Mouse (Mus musculus) left cerebral cortex, adult 11 months (tissue): ENCODE measurements around the gene Mtch2.
"Not testable (repeated sequence)": the region's sequence is repeated elsewhere in the genome, so short reads cannot be mapped to it uniquely, and the experiment has no call there.

Experiments used
- DNase-seq: peaks from one replicate; pipeline ENCODE4 v3.0.0; 2022; ENCODE audit warnings: low spot score

Gene Mtch2

GRCm38 (mm10) chr2:90864184-90864583 is 17.2 kb downstream of the Mtch2 start:
- no peak for DNase-seq

- peak; percentile 83 for DNase-seq
These were observed 19.6 kb downstream of the Mtch2 start for GRCm38 (mm10) chr2:90866524-90866923.

GRCm38 (mm10) chr2:90870136-90870601 is 23.2 kb downstream of the Mtch2 start:
- DNase-seq, result peak; percentile 74

- DNase-seq, result no peak
These were observed 24.4 kb downstream of the Mtch2 start for GRCm38 (mm10) chr2:90871180-90871961.

GRCm38 (mm10) chr2:90874025-90874424 is 27.1 kb downstream of the Mtch2 start:
- DNase-seq, result no peak

- no peak for DNase-seq
These were observed 28.3 kb downstream of the Mtch2 start for GRCm38 (mm10) chr2:90875239-90875638.

GRCm38 (mm10) chr2:90877584-90878259 is 30.8 kb downstream of the Mtch2 start:
- DNase-seq, result no peak

- DNase-seq, result no peak
These were observed 32.5 kb downstream of the Mtch2 start for GRCm38 (mm10) chr2:90879419-90879818.

- no peak for DNase-seq
These were observed 33.3 kb downstream of the Mtch2 start for GRCm38 (mm10) chr2:90880144-90880785.

- no peak for DNase-seq
These were observed 34.9 kb downstream of the Mtch2 start for GRCm38 (mm10) chr2:90881824-90882223.

- no peak for DNase-seq
These were observed 38.5 kb downstream of the Mtch2 start, which contains the start of gene C1qtnf4 for GRCm38 (mm10) chr2:90885218-90886041. TSS of gene C1qtnf4 (plus strand) at chr2:90885860.

- no peak for DNase-seq
These were observed 39.5 kb downstream of the Mtch2 start for GRCm38 (mm10) chr2:90886436-90886835.

- no peak for DNase-seq
These were observed 40.7 kb downstream of the Mtch2 start for GRCm38 (mm10) chr2:90887627-90888026.

GRCm38 (mm10) chr2:90889550-90890548 is 42.9 kb downstream of the Mtch2 start:
- DNase-seq, result no peak

GRCm38 (mm10) chr2:90893673-90894298 is 46.8 kb downstream of the Mtch2 start:
- no peak for DNase-seq

GRCm38 (mm10) chr2:90894299-90894677 is 47.3 kb downstream of the Mtch2 start:
- DNase-seq, result not testable (repeated sequence)

GRCm38 (mm10) chr2:90903398-90903797 is 56.4 kb downstream of the Mtch2 start:
- DNase-seq, result no peak

- DNase-seq, result peak; percentile 70
These were observed 57.3 kb downstream of the Mtch2 start, which contains the start of the genes Kbtbd4 and Ndufs3 for GRCm38 (mm10) chr2:90904076-90904855. TSS of gene Kbtbd4 (plus strand) at chr2:90904740. TSS of gene Ndufs3 (minus strand) at chr2:90904827.

- DNase-seq, result no peak
These were observed 57.9 kb downstream of the Mtch2 start for GRCm38 (mm10) chr2:90904856-90905224.
